Mouse (Mus musculus) liver, embryonic 12.5 days (tissue): ENCODE data around the gene Tssk1. TPM values are rescaled to one million over a fixed set of nuclear protein-coding genes. Genes with fewer than 3 reads are reported as not detected.

Experiments
- ATAC-seq: fragments of 200-750 bp; cut with Nextera tagmentation; 2 replicates; pipeline ENCODE4 v1.8.0; 2017; ENCODE audit warnings: moderate number of reproducible peaks, mild to moderate bottlenecking, moderate library complexity
- H3K27ac ChIP-seq: fragments of 300-500 bp; sonication (generic); 2 replicates; pipeline ENCODE4 v1.5.1; 2016; ENCODE audit warnings: mild to moderate bottlenecking
- H3K27me3 ChIP-seq: fragments of 300-500 bp; sonication (generic); replicated peaks from 2 replicates; pipeline ENCODE4 v1.6.1; 2016; ENCODE audit warnings: mild to moderate bottlenecking, moderate library complexity
- H3K36me3 ChIP-seq: fragments of 300-500 bp; sonication (generic); 2 replicates; pipeline ENCODE4 v1.6.1; 2016; ENCODE audit warnings: mild to moderate bottlenecking, moderate library complexity
- H3K4me1 ChIP-seq: fragments of 300-500 bp; sonication (generic); 2 replicates; pipeline ENCODE4 v1.6.1; 2016
- H3K4me2 ChIP-seq: fragments of 300-500 bp; sonication (generic); 2 replicates; pipeline ENCODE4 v1.6.1; 2016; ENCODE audit warnings: mild to moderate bottlenecking, moderate library complexity
- H3K4me3 ChIP-seq: fragments of 300-500 bp; sonication (generic); 2 replicates; pipeline ENCODE4 v1.5.1; 2016; ENCODE audit warnings: mild to moderate bottlenecking, moderate library complexity
- H3K9ac ChIP-seq: fragments of 300-500 bp; sonication (generic); 2 replicates; pipeline ENCODE4 v1.6.1; 2016; ENCODE audit warnings: mild to moderate bottlenecking, moderate library complexity
- H3K9me3 ChIP-seq: fragments of 300-500 bp; sonication (generic); replicated peaks from 2 replicates; pipeline ENCODE4 v1.6.1; 2016; ENCODE audit warnings: mild to moderate bottlenecking, moderate library complexity
- WGBS: fragments of 180-500 bp; shearing (Covaris S2); methylation state at CpG from one replicate; pipeline ENCODE4 v1.1.7; 2016; ENCODE audit not compliant: insufficient replicate concordance; 5-methylcytosine and 5-hydroxymethylcytosine counted together
- polyA plus RNA-seq: library from polyadenylated mRNA; unstranded; fragments of >200 nt; fragmentation: Nextera tagmentation; extraction: Ambion mirVana; gene quantifications from 2 replicates; pipeline ENCODE4 v1.2.1, GENCODE M21; 2016

The Tssk1 gene
- polyA plus RNA-seq, 1 experiment from 2014 or later: not detected

- Histone ChIP-seq H3K9me3 (no peaks in the 10 kb centered on the region), H3K9ac (peak within 1 kb of the TSS; percentile 76), H3K27ac (peak within 1 kb of the TSS; percentile 58), H3K4me3 (peak within 1 kb of the TSS; percentile 72), H3K4me1 (peaks cover 24% of the 10 kb centered on the region), H3K4me2 (peak within 1 kb of the TSS; percentile 87), H3K36me3 (peaks cover 33% of the 10 kb centered on the region), H3K27me3 (peaks cover 46% of the 10 kb centered on the region)
- WGBS: under 1% methylated on average over 35 of the region's 35 CpGs
- ATAC-seq: peak; percentile 91
Observed at GRCm38 (mm10) chr16:17911052-17911595, 17.1 kb downstream of the Tssk1 start, which contains the start of gene Ess2. Gene Ess2, minus strand, starts transcription at chr16:17911348.

- H3K27me3 ChIP-seq: peaks cover 75% of the 10 kb centered on the region
- H3K36me3 ChIP-seq: no peaks in the 10 kb centered on the region
- H3K4me1 ChIP-seq: peaks cover 24% of the 10 kb centered on the region
- 2% methylated on average over 103 of the region's 106 CpGs for WGBS
- no peak within 1 kb of the TSS for H3K27ac ChIP-seq
- H3K4me3 ChIP-seq: peak within 1 kb of the TSS; percentile 50
- peak within 1 kb of the TSS; percentile 45; the same call in 1 of the 2 replicates for H3K9ac ChIP-seq
- H3K4me2 ChIP-seq: peak within 1 kb of the TSS; percentile 72
- no peaks in the 10 kb centered on the region for H3K9me3 ChIP-seq
- no peak for ATAC-seq
Observed at GRCm38 (mm10) chr16:17914307-17915249, 20.6 kb downstream of the Tssk1 start, which contains the start of gene Gsc2. Gene Gsc2, minus strand, starts transcription at chr16:17915059.

- peak overlapping the region; percentile 89; the same call in 1 of the 2 replicates for H3K27ac ChIP-seq
- peak overlapping the region; percentile 88 for H3K9ac ChIP-seq
- peaks cover 43% of the 10 kb centered on the region for H3K27me3 ChIP-seq
- peaks cover 13% of the 10 kb centered on the region for H3K36me3 ChIP-seq
- peak overlapping the region; percentile 72 for H3K4me3 ChIP-seq
- peak overlapping the region; percentile 95 for H3K4me2 ChIP-seq
- H3K4me1 ChIP-seq: peaks cover 47% of the 10 kb centered on the region
- 15% methylated on average over 20 of the region's 20 CpGs for WGBS
- no peak for ATAC-seq
- no peaks in the 10 kb centered on the region for H3K9me3 ChIP-seq
Observed at GRCm38 (mm10) chr16:17920586-17920985, 26.6 kb downstream of the Tssk1 start.

GRCm38 (mm10) chr16:17921325-17922162 is 27.5 kb downstream of the Tssk1 start:
- peaks cover 56% of the 10 kb centered on the region for H3K4me1 ChIP-seq
- H3K36me3 ChIP-seq: peaks cover 22% of the 10 kb centered on the region
- 1% methylated on average over 47 of the region's 47 CpGs for WGBS
- H3K4me2 ChIP-seq: peak overlapping the region; percentile 95
- H3K4me3 ChIP-seq: peak overlapping the region; percentile 72
- peaks cover 34% of the 10 kb centered on the region for H3K27me3 ChIP-seq
- peak; percentile 92 for ATAC-seq
- peak overlapping the region; percentile 88 for H3K9ac ChIP-seq
- H3K27ac ChIP-seq: peak overlapping the region; percentile 89
- no peaks in the 10 kb centered on the region for H3K9me3 ChIP-seq

GRCm38 (mm10) chr16:17922163-17922538 is 28.1 kb downstream of the Tssk1 start:
- under 1% methylated on average over 14 of the region's 14 CpGs for WGBS
- Histone ChIP-seq H3K4me3 (peak overlapping the region; percentile 72), H3K27me3 (peaks cover 28% of the 10 kb centered on the region), H3K4me1 (peaks cover 62% of the 10 kb centered on the region), H3K27ac (peak overlapping the region; percentile 89), H3K4me2 (peak overlapping the region; percentile 95), H3K9ac (peak overlapping the region; percentile 88), H3K36me3 (peaks cover 22% of the 10 kb centered on the region), H3K9me3 (no peaks in the 10 kb centered on the region)
- ATAC-seq: peak; percentile 25; the same call in 1 of the 2 replicates

GRCm38 (mm10) chr16:17927351-17928082 is 33.5 kb downstream of the Tssk1 start:
- H3K27me3 ChIP-seq: no peaks in the 10 kb centered on the region
- H3K9ac ChIP-seq: peak overlapping the region; percentile 93
- H3K36me3 ChIP-seq: peaks cover 22% of the 10 kb centered on the region
- H3K4me3 ChIP-seq: peak overlapping the region; percentile 90
- 3% methylated on average over 67 of the region's 72 CpGs for WGBS
- peak overlapping the region; percentile 99 for H3K4me2 ChIP-seq
- H3K4me1 ChIP-seq: peaks cover 69% of the 10 kb centered on the region
- peak; percentile 16 for ATAC-seq
- no peaks in the 10 kb centered on the region for H3K9me3 ChIP-seq
- H3K27ac ChIP-seq: peak overlapping the region; percentile 95

- Histone ChIP-seq H3K27me3 (no peaks in the 10 kb centered on the region), H3K4me3 (peak within 1 kb of the TSS; percentile 90), H3K4me2 (peak within 1 kb of the TSS; percentile 99), H3K9me3 (no peaks in the 10 kb centered on the region), H3K27ac (peak within 1 kb of the TSS; percentile 95), H3K4me1 (peaks cover 67% of the 10 kb centered on the region), H3K9ac (peak within 1 kb of the TSS; percentile 93), H3K36me3 (peaks cover 22% of the 10 kb centered on the region)
- under 1% methylated on average over 47 of the region's 47 CpGs for WGBS
- peak; percentile 87 for ATAC-seq
Observed at GRCm38 (mm10) chr16:17928087-17928580, 34.1 kb downstream of the Tssk1 start, which contains the start of gene Slc25a1. Gene Slc25a1, minus strand, starts transcription at chr16:17928219.

GRCm38 (mm10) chr16:17928627-17929104 is 34.6 kb downstream of the Tssk1 start:
- no peaks in the 10 kb centered on the region for H3K27me3 ChIP-seq
- H3K4me1 ChIP-seq: peaks cover 67% of the 10 kb centered on the region
- no peaks in the 10 kb centered on the region for H3K9me3 ChIP-seq
- ATAC-seq: peak; percentile 62
- peak overlapping the region; percentile 99 for H3K4me2 ChIP-seq
- peak overlapping the region; percentile 95 for H3K27ac ChIP-seq
- WGBS: under 1% methylated on average over 9 of the region's 9 CpGs
- peak overlapping the region; percentile 90 for H3K4me3 ChIP-seq
- H3K36me3 ChIP-seq: peaks cover 22% of the 10 kb centered on the region
- H3K9ac ChIP-seq: peak overlapping the region; percentile 93

GRCm38 (mm10) chr16:17929211-17929610 is 35.2 kb downstream of the Tssk1 start:
- WGBS: 36% methylated on average over 2 of the region's 2 CpGs
- Histone ChIP-seq H3K9ac (peak overlapping the region; percentile 93), H3K27me3 (no peaks in the 10 kb centered on the region), H3K4me3 (no peak overlapping the region), H3K9me3 (no peaks in the 10 kb centered on the region), H3K27ac (peak overlapping the region; percentile 95), H3K36me3 (peaks cover 22% of the 10 kb centered on the region), H3K4me1 (peaks cover 67% of the 10 kb centered on the region), H3K4me2 (peak overlapping the region; percentile 99)
- ATAC-seq: no peak

GRCm38 (mm10) chr16:17929631-17930030 is 35.6 kb downstream of the Tssk1 start:
- Histone ChIP-seq H3K27me3 (no peaks in the 10 kb centered on the region), H3K9ac (no peak overlapping the region), H3K27ac (peak overlapping the region; percentile 95), H3K4me2 (0 out of 2 replicates have a peak overlapping the region, but pooled peaks have one; percentile 99), H3K4me1 (peaks cover 68% of the 10 kb centered on the region), H3K4me3 (no peak overlapping the region), H3K36me3 (peaks cover 18% of the 10 kb centered on the region), H3K9me3 (no peaks in the 10 kb centered on the region)
- ATAC-seq: no peak
- 78% methylated on average over 2 of the region's 2 CpGs for WGBS
